Mouse (Mus musculus): ENCODE data around the gene Tmcc3. TPM values are rescaled to one million over a fixed set of nuclear protein-coding genes. Genes with fewer than 3 reads are reported as not detected.
A peak's percentile ranks its signal among the peaks of the same experiment; 100 is the strongest.

Tmcc3 gene
- polyA plus RNA-seq, 1 experiment from 2014 or later: 7.8 TPM

DNA sequence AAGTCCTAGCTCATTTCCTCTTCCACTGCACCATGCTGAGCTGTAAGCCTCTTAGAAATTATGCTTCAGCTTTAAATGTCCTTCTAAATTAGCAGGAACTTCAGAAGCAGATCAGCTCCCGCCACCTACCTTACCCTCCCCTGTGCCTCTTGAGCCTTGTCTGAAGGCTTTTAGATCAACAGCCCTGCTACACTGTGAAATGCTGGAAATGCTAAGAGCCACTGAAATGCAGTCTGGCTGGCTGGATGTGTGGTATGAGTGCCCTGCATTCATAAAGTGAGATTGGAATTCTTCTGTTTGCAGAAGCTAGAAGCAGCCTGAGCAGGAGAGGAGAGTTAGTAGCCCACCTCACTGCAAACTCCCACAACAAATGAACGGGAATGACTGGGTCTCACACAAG is 174.4 kb downstream of the Tmcc3 start:
- Histone ChIP-seq H3K4me3 (replicated peaks) (no peak overlapping the region), H3K4me1 (no peaks in the 10 kb centered on the region), H3K9me3 (replicated peaks) (peaks cover 7% of the 10 kb centered on the region; the same call in 1 of the 2 replicates), H3K27ac (no peak overlapping the region), H3K27me3 (no peaks in the 10 kb centered on the region), H3K9ac (no peak overlapping the region), H3K36me3 (no peaks in the 10 kb centered on the region), H3K4me2 (no peak overlapping the region)
- ATAC-seq (replicated peaks; ENCODE audit: low FRiP score): no peak
- 72% methylated on average over 2 of the region's 2 CpGs for WGBS

- 65% methylated on average over 4 of the region's 4 CpGs for WGBS
- no peak for ATAC-seq (replicated peaks; ENCODE audit: low FRiP score)
- H3K4me2 ChIP-seq: no peak overlapping the region
- H3K27me3 ChIP-seq: no peaks in the 10 kb centered on the region
- H3K27ac ChIP-seq: no peak overlapping the region
- no peak overlapping the region for H3K9ac ChIP-seq
- H3K9me3 ChIP-seq (replicated peaks): no peaks in the 10 kb centered on the region
- H3K36me3 ChIP-seq: no peaks in the 10 kb centered on the region
- H3K4me3 ChIP-seq (replicated peaks): no peak overlapping the region
- peaks cover 4% of the 10 kb centered on the region; the same call in 1 of the 2 replicates for H3K4me1 ChIP-seq
Observed at GRCm38 (mm10) chr10:94489509-94489908, 177.8 kb downstream of the Tmcc3 start.

DNA sequence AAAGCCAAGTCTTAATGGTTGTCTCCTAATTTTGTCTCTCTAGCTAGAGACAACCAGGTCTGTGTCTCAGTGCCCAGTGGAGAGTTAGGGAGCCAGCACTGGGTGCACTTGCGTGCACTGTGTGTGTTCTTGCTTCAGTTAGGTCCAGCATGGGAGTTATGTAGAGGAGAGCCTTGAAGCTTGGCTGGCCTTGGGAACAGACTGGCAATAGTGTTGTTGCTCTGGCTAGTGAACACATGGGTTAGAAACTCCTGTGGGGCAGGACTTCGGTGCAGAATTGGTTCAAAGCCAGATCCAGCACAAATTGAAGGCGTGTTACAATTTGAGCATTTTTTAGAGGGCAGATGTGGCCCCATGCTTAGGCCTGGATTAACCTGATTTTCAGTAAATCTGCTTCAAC is 179.3 kb downstream of the Tmcc3 start:
- WGBS: 85% methylated on average over 3 of the region's 3 CpGs
- Histone ChIP-seq H3K36me3 (no peaks in the 10 kb centered on the region), H3K27me3 (no peaks in the 10 kb centered on the region), H3K9me3 (replicated peaks) (no peaks in the 10 kb centered on the region), H3K4me3 (replicated peaks) (no peak overlapping the region), H3K9ac (no peak overlapping the region), H3K4me2 (no peak overlapping the region), H3K27ac (no peak overlapping the region), H3K4me1 (peaks cover 9% of the 10 kb centered on the region; the same call in 1 of the 2 replicates)
- ATAC-seq (replicated peaks; ENCODE audit: low FRiP score): no peak

GRCm38 (mm10) chr10:94494403-94494846 is 182.7 kb downstream of the Tmcc3 start:
- no peaks in the 10 kb centered on the region for H3K36me3 ChIP-seq
- H3K27ac ChIP-seq: no peak overlapping the region
- H3K4me3 ChIP-seq (replicated peaks): no peak overlapping the region
- H3K9me3 ChIP-seq (replicated peaks): no peaks in the 10 kb centered on the region
- no peak overlapping the region for H3K4me2 ChIP-seq
- ATAC-seq (replicated peaks; ENCODE audit: low FRiP score): no peak
- WGBS: 49% methylated on average over 8 of the region's 8 CpGs
- peaks cover 9% of the 10 kb centered on the region; the same call in 1 of the 2 replicates for H3K4me1 ChIP-seq
- H3K27me3 ChIP-seq: no peaks in the 10 kb centered on the region
- H3K9ac ChIP-seq: no peak overlapping the region

DNA sequence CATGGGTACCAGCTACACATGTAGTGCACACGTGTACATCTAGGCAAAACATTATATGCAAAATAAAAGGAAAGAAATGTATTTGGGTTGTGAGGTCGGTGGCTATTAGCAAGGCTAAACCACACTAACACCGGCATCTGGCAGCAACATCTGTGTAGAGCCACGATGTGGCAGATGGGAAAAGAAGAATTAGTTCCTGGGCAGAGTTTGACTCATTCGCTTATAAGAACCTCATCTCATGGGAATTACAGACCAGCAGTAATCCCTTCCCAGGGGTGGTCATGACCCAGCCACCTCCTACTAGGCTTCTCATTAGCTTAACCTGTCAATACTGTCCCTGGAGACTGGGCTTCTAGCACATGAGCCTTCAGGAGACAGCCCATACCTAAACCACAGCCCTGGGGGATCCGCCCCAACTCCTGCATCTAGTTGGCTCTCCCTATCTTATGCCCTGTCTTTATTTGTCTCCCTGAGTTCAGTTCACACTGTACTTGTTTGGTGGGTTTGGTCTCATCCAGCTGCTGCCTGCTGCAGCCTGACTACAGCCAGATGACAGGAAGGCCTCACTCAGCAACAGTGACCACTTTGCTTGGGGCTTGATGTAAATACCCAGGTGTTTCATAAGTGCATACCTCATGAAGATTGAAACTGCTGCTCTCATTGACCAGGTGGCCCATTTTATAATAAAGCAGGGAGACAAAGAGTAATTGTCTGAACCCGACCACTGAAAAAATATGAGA is 183.9 kb downstream of the Tmcc3 start:
- 83% methylated on average over 7 of the region's 7 CpGs for WGBS

DNA sequence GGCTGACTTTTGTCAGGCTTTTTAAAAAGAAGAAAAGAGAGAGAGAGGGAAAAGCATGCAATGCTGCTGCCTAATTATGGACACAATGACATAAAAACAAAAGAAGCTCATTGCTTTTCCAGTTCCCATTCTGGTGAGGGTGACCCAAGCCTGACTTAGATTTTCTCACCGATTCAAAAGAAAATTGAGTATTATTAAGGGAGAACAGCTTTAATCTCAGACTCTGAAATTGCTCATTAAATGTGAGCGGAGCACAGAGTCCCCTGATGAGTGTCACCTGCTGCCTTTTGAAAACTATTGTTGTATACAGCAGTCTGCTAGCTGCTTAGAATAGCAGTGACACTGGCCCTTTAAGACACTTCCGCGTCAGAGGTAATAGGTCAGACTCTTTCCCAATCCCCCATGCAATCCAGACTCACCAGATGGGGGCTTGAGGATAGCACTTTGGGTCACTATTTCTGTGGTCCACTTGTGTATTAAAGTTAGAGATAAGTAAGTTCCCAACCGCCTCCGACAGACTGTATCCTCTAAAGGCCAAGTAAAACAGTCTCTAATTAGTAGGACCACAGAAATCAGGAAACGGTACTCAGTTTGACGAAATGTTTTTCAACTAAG is 185.2 kb downstream of the Tmcc3 start:
- H3K9ac ChIP-seq: no peak overlapping the region
- no peak overlapping the region for H3K27ac ChIP-seq
- WGBS: 77% methylated on average over 8 of the region's 8 CpGs
- no peak for ATAC-seq (replicated peaks; ENCODE audit: low FRiP score)
- no peak overlapping the region for H3K4me3 ChIP-seq (replicated peaks)
- H3K4me1 ChIP-seq: peaks cover 13% of the 10 kb centered on the region; the same call in 1 of the 2 replicates
- H3K9me3 ChIP-seq (replicated peaks): no peaks in the 10 kb centered on the region
- H3K27me3 ChIP-seq: no peaks in the 10 kb centered on the region
- no peak overlapping the region for H3K4me2 ChIP-seq
- no peaks in the 10 kb centered on the region for H3K36me3 ChIP-seq

More for the DNA sequence above, 183.9 kb downstream of the Tmcc3 start:
- ATAC-seq (replicated peaks; ENCODE audit: low FRiP score): no peak
- no peak overlapping the region for H3K9ac ChIP-seq
- H3K36me3 ChIP-seq: no peaks in the 10 kb centered on the region
- no peak overlapping the region for H3K4me3 ChIP-seq (replicated peaks)
- peaks cover 13% of the 10 kb centered on the region; the same call in 1 of the 2 replicates for H3K4me1 ChIP-seq
- no peak overlapping the region for H3K4me2 ChIP-seq
- no peaks in the 10 kb centered on the region for H3K9me3 ChIP-seq (replicated peaks)
- H3K27ac ChIP-seq: no peak overlapping the region
- no peaks in the 10 kb centered on the region for H3K27me3 ChIP-seq

- peak; percentile 46; the same call in 1 of the 2 replicates for ATAC-seq (replicated peaks; ENCODE audit: low FRiP score)
- H3K9me3 ChIP-seq (replicated peaks): no peaks in the 10 kb centered on the region
- H3K27ac ChIP-seq: no peak overlapping the region
- no peak overlapping the region for H3K9ac ChIP-seq
- no peak overlapping the region for H3K4me2 ChIP-seq
- 0 out of 2 replicates have a peak, but pooled peaks cover 4% of the 10 kb centered on the region for H3K4me1 ChIP-seq
- WGBS: 39% methylated on average over 16 of the region's 16 CpGs
- no peaks in the 10 kb centered on the region for H3K36me3 ChIP-seq
- no peaks in the 10 kb centered on the region for H3K27me3 ChIP-seq
- no peak overlapping the region for H3K4me3 ChIP-seq (replicated peaks)
Observed at GRCm38 (mm10) chr10:94500210-94500876, 188.6 kb downstream of the Tmcc3 start.

- no peak overlapping the region for H3K4me3 ChIP-seq (replicated peaks)
- H3K4me2 ChIP-seq: no peak overlapping the region
Observed at GRCm38 (mm10) chr10:94500877-94501273, 189.1 kb downstream of the Tmcc3 start.

DNA sequence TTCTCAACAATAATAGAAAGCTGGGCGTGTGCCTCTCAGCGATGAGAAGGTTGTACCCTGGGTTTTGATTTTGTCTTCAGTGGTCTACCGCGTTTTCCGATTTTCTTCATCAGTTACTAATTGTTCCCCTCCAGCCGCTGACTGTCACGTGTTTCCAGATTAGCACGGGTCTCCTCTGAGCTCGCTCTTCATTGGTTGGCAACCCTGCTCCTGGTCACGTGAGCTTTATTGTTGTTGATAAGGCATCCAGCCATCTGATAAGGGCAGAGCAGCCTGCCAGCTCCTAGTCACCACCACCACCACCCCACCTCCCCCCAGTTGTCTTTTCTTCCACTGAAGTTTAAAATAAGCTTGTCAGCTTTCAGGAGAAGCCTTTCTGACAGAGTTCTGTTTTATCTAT is 190.0 kb downstream of the Tmcc3 start:
- no peak for ATAC-seq (replicated peaks; ENCODE audit: low FRiP score)
- Histone ChIP-seq H3K4me3 (replicated peaks) (no peak overlapping the region), H3K36me3 (no peaks in the 10 kb centered on the region), H3K4me1 (0 out of 2 replicates have a peak, but pooled peaks cover 4% of the 10 kb centered on the region), H3K9ac (no peak overlapping the region), H3K9me3 (replicated peaks) (no peaks in the 10 kb centered on the region), H3K4me2 (no peak overlapping the region), H3K27me3 (no peaks in the 10 kb centered on the region), H3K27ac (no peak overlapping the region)
- WGBS: 81% methylated on average over 10 of the region's 10 CpGs

More at GRCm38 (mm10) chr10:94500877-94501273, 189.1 kb downstream of the Tmcc3 start:
- H3K4me1 ChIP-seq: 0 out of 2 replicates have a peak, but pooled peaks cover 4% of the 10 kb centered on the region
- no peak overlapping the region for H3K27ac ChIP-seq
- 71% methylated on average over 7 of the region's 7 CpGs for WGBS
- no peaks in the 10 kb centered on the region for H3K36me3 ChIP-seq
- no peaks in the 10 kb centered on the region for H3K9me3 ChIP-seq (replicated peaks)
- H3K9ac ChIP-seq: no peak overlapping the region
- ATAC-seq (replicated peaks; ENCODE audit: low FRiP score): no peak
- no peaks in the 10 kb centered on the region for H3K27me3 ChIP-seq

GRCm38 (mm10) chr10:94505248-94505772 is 193.6 kb downstream of the Tmcc3 start:
- H3K27ac ChIP-seq: no peak overlapping the region
- 57% methylated on average over 16 of the region's 16 CpGs for WGBS
- H3K9me3 ChIP-seq (replicated peaks): no peaks in the 10 kb centered on the region
- H3K9ac ChIP-seq: no peak overlapping the region
- ATAC-seq (replicated peaks; ENCODE audit: low FRiP score): no peak
- no peaks in the 10 kb centered on the region for H3K27me3 ChIP-seq
- no peaks in the 10 kb centered on the region for H3K36me3 ChIP-seq
- 0 out of 2 replicates have a peak, but pooled peaks cover 2% of the 10 kb centered on the region for H3K4me1 ChIP-seq
- no peak overlapping the region for H3K4me3 ChIP-seq (replicated peaks)
- H3K4me2 ChIP-seq: no peak overlapping the region

GRCm38 (mm10) chr10:94508863-94509262 is 197.1 kb downstream of the Tmcc3 start:
- no peak overlapping the region for H3K4me2 ChIP-seq
- no peak for ATAC-seq (replicated peaks; ENCODE audit: low FRiP score)
- H3K27me3 ChIP-seq: peaks cover 16% of the 10 kb centered on the region
- H3K27ac ChIP-seq: no peak overlapping the region
- H3K36me3 ChIP-seq: no peaks in the 10 kb centered on the region
- WGBS: 66% methylated on average over 5 of the region's 5 CpGs
- H3K9ac ChIP-seq: no peak overlapping the region
- H3K9me3 ChIP-seq (replicated peaks): no peaks in the 10 kb centered on the region
- H3K4me3 ChIP-seq (replicated peaks): no peak overlapping the region
- H3K4me1 ChIP-seq: no peaks in the 10 kb centered on the region

DNA sequence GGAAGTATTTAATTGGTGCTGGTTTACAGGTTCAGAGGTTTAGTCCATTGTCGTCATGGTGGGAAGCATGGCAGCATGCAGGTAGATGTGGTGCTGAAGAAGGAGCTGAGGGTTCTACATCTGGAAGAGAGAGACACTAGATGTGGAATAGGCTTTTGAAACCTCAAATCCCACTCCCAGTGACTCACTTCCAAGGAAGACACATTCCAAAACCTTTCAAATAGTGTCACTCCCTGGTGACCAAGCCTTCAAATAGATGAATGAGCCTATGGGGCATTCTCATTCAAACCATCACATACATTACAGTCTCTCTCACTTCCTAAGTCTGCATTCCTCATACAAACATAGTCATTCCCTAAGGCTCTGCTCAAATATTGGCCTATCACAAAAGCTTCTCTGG is 201.0 kb downstream of the Tmcc3 start:
- no peak overlapping the region for H3K27ac ChIP-seq
- WGBS: 81% methylated on average over 1 of the region's 1 CpGs

More for the DNA sequence above, 201.0 kb downstream of the Tmcc3 start:
- Histone ChIP-seq H3K27me3 (peaks cover 40% of the 10 kb centered on the region), H3K4me1 (peaks cover 26% of the 10 kb centered on the region), H3K9ac (no peak overlapping the region), H3K4me3 (replicated peaks) (no peak overlapping the region), H3K4me2 (no peak overlapping the region), H3K36me3 (no peaks in the 10 kb centered on the region), H3K9me3 (replicated peaks) (no peaks in the 10 kb centered on the region)
- ATAC-seq (replicated peaks; ENCODE audit: low FRiP score): no peak

Measured in kidney, embryonic 15.5 days (tissue).